Mouse (Mus musculus): Measurements from ENCODE around the gene Mfsd14a.

DNA sequence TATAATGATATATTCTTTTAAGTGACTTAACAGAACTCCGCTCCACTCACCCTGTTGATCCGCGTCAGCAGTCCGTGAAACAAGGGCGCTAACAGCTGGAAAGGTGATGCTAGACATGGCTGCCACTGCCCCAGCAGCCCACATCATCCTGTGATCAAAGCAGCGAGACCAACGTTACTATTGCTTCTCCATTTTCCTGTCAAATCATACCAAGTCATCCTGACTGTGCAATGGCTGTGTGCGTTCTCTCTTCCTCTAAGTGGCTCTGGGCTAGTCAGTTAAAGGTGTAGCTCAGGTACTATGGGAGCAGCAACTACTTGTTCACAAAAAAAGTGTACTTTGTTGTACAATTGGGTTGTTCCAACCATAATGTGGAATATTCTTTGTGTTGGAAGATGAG, 27.6 kb downstream of the Mfsd14a start:
- TF ChIP-seq POLR2A (IDR thresholded peaks at IDR 0.05; ENCODE audit: extremely low read depth, insufficient read depth, low read length) (no peak), CTCF (IDR thresholded peaks at IDR 0.05; ENCODE audit: low read depth, low read length) (no peak)
